Mouse (Mus musculus) C2C12 (cell line): Measurements from ENCODE around the gene Dirc2. TPM values are rescaled to one million over a fixed set of nuclear protein-coding genes. Genes with fewer than 3 reads are reported as not detected.

Experiments used
- H3K27me3 ChIP-seq: one replicate; pipeline ENCODE4 v1.6.1; 2011; ENCODE audit not compliant: control insufficient read depth, insufficient read depth, insufficient read length
- H3K36me3 ChIP-seq: one replicate; pipeline ENCODE4 v1.6.1; 2011; ENCODE audit not compliant: control insufficient read depth, insufficient read depth
- H3K4me3 ChIP-seq: one replicate; pipeline ENCODE4 v1.5.1; 2011; ENCODE audit warnings: mild to moderate bottlenecking, control low read depth; ENCODE audit not compliant: poor library complexity, insufficient read depth, severe bottlenecking
- H3K79me2 ChIP-seq: one replicate; pipeline ENCODE4 v1.6.1; 2011; ENCODE audit not compliant: control insufficient read depth, insufficient read depth
- H3K79me3 ChIP-seq: one replicate; pipeline ENCODE4 v1.6.1; 2011; ENCODE audit warnings: low read depth, control low read depth
- H3ac ChIP-seq: one replicate; pipeline ENCODE3; 2011; ENCODE audit warnings: low read depth; ENCODE audit not compliant: control insufficient read depth, insufficient read length
- CEBPB ChIP-seq: IDR thresholded peaks from one replicate; pipeline ENCODE4 v1.6.1; 2011; ENCODE audit warnings: low read depth, mild to moderate bottlenecking, control low read depth, moderate library complexity
- CTCF ChIP-seq: IDR thresholded peaks from one replicate; pipeline ENCODE4 v1.5.1; 2011; ENCODE audit not compliant: control insufficient read depth, insufficient read depth, insufficient read length
- FOSL1 ChIP-seq: IDR thresholded peaks from one replicate; pipeline ENCODE4 v1.8.0; 2011; ENCODE audit warnings: mild to moderate bottlenecking, low read length; ENCODE audit not compliant: poor library complexity, insufficient read depth, severe bottlenecking
- MAX ChIP-seq: IDR thresholded peaks from one replicate; pipeline ENCODE4 v1.6.1; 2011; ENCODE audit warnings: mild to moderate bottlenecking, control low read depth
- MYOD1 ChIP-seq: IDR thresholded peaks from one replicate; pipeline ENCODE4 v1.6.1; 2011; ENCODE audit warnings: low read depth; ENCODE audit not compliant: control insufficient read depth, insufficient read length
- MYOG ChIP-seq: IDR thresholded peaks from one replicate; pipeline ENCODE4 v1.6.1; 2011; ENCODE audit not compliant: control insufficient read depth, insufficient read length; ENCODE audit errors: extremely low read depth
- USF1 ChIP-seq: IDR thresholded peaks from one replicate; pipeline ENCODE4 v1.6.1; 2011; ENCODE audit warnings: low read depth, mild to moderate bottlenecking, control low read depth, moderate library complexity
- polyA plus RNA-seq: library from polyadenylated mRNA; unstranded; fragments of >200 nt; fragmentation: generic; extraction: Trizol; gene quantifications from one replicate; pipeline ENCODE4 v1.2.1, GENCODE M21; 2012; ENCODE audit warnings: missing spikeins

The Dirc2 gene
- polyA plus RNA-seq, 1 experiment: 11.7 TPM

- TF ChIP-seq FOSL1 (no peak), MAX (no peak)
Observed at GRCm38 (mm10) chr16:35806973-35807662, 38.0 kb upstream of the Dirc2 start.

GRCm38 (mm10) chr16:35803723-35804122, 34.6 kb upstream of the Dirc2 start:
- Histone ChIP-seq H3K27me3 (no peaks in the 10 kb centered on the region), H3K36me3 (peaks cover 11% of the 10 kb centered on the region), H3K4me3 (no peak overlapping the region), H3K79me2 (no peaks in the 10 kb centered on the region), H3ac (no peak overlapping the region), H3K79me3 (no peaks in the 10 kb centered on the region)
- no peak for TF ChIP-seq USF1
- no peak for TF ChIP-seq MYOD1
- no peak for TF ChIP-seq CTCF

More at GRCm38 (mm10) chr16:35806973-35807662, 38.0 kb upstream of the Dirc2 start:
- Histone ChIP-seq H3K27me3 (no peaks in the 10 kb centered on the region), H3K79me2 (no peaks in the 10 kb centered on the region), H3K4me3 (no peak overlapping the region), H3ac (no peak overlapping the region), H3K79me3 (no peaks in the 10 kb centered on the region), H3K36me3 (peaks cover 6% of the 10 kb centered on the region)

- no peak for TF ChIP-seq USF1
- TF ChIP-seq CTCF: no peak
- no peak for TF ChIP-seq CEBPB
- no peak for TF ChIP-seq MYOG
- TF ChIP-seq MYOD1: no peak
- TF ChIP-seq MAX: no peak
- no peak for TF ChIP-seq FOSL1
- no peaks in the 10 kb centered on the region for H3K79me3 ChIP-seq
- H3K79me2 ChIP-seq: no peaks in the 10 kb centered on the region
- H3ac ChIP-seq: no peak overlapping the region
- H3K36me3 ChIP-seq: peaks cover 12% of the 10 kb centered on the region
- H3K27me3 ChIP-seq: no peaks in the 10 kb centered on the region
- no peak overlapping the region for H3K4me3 ChIP-seq
Observed at GRCm38 (mm10) chr16:35802163-35802562, 33.0 kb upstream of the Dirc2 start.

GRCm38 (mm10) chr16:35791962-35792521, 22.9 kb upstream of the Dirc2 start:
- H3K4me3 ChIP-seq: no peak overlapping the region

GRCm38 (mm10) chr16:35788330-35788729, 19.2 kb upstream of the Dirc2 start:
- Histone ChIP-seq H3K27me3 (no peaks in the 10 kb centered on the region), H3K36me3 (peaks cover 3% of the 10 kb centered on the region), H3K4me3 (no peak overlapping the region), H3K79me2 (peaks cover 13% of the 10 kb centered on the region), H3ac (no peak overlapping the region), H3K79me3 (peaks cover 1% of the 10 kb centered on the region)
- no peak for TF ChIP-seq MYOD1
- no peak for TF ChIP-seq MYOG
- TF ChIP-seq CEBPB: no peak
- no peak for TF ChIP-seq USF1
- TF ChIP-seq CTCF: no peak
- TF ChIP-seq FOSL1: no peak
- TF ChIP-seq MAX: no peak

More at GRCm38 (mm10) chr16:35791962-35792521, 22.9 kb upstream of the Dirc2 start:
- no peak for TF ChIP-seq MYOD1
- TF ChIP-seq CTCF: no peak
- no peak for TF ChIP-seq MAX
- no peak for TF ChIP-seq CEBPB
- peaks cover 6% of the 10 kb centered on the region for H3K36me3 ChIP-seq
- H3K79me2 ChIP-seq: no peaks in the 10 kb centered on the region
- H3K79me3 ChIP-seq: no peaks in the 10 kb centered on the region
- H3K27me3 ChIP-seq: no peaks in the 10 kb centered on the region
- H3ac ChIP-seq: no peak overlapping the region

GRCm38 (mm10) chr16:35787568-35788189, 18.5 kb upstream of the Dirc2 start:
- Histone ChIP-seq H3K79me3 (peaks cover 1% of the 10 kb centered on the region), H3K79me2 (peaks cover 20% of the 10 kb centered on the region), H3K27me3 (no peaks in the 10 kb centered on the region), H3K36me3 (peaks cover 3% of the 10 kb centered on the region), H3ac (no peak overlapping the region), H3K4me3 (no peak overlapping the region)
- TF ChIP-seq MYOG (no peak), USF1 (no peak), MYOD1 (no peak), CEBPB (no peak), CTCF (no peak), MAX (no peak), FOSL1 (no peak)
